Mouse (Mus musculus) lung, adult 10 weeks (tissue): Measurements from ENCODE around the gene Magi1. TPM values are rescaled to one million over a fixed set of nuclear protein-coding genes. Genes with fewer than 3 reads are reported as not detected.

Experiments used
- polyA plus RNA-seq: library from polyadenylated mRNA; stranded (reverse); fragments of 350-450 nt; fragmentation: Illumina TruSeq; extraction: RNeasy Lipid Tissue Mini Kit (QIAGEN cat#74804); gene quantifications from one replicate; pipeline ENCODE4 v1.2.3, GENCODE M21; 2014; ENCODE audit warnings: low read depth, low replicate concordance; ENCODE audit not compliant: insufficient read depth

Magi1 gene
- 5.3 TPM for polyA plus RNA-seq

GRCm38 (mm10) chr6:94283318-94284061 lies at the start of gene Magi1:
Gene Magi1 (minus strand): TSS chr6:94283917.

Other genes with a start within 250 kb of the Magi1 start
- 5.5 TPM for gene Slc25a26, start 216.4 kb upstream of the Magi1 start, polyA plus RNA-seq